Mouse (Mus musculus) thymus, adult 2 months (tissue): ENCODE measurements around the gene Prim1.

ENCODE experiments used
- CTCF ChIP-seq: fragments of 200-500 bp; IDR thresholded peaks from 2 replicates; pipeline ENCODE4 v1.5.1; 2012; ENCODE audit warnings: mild to moderate bottlenecking, control low read depth, low read length, moderate library complexity, borderline replicate concordance; ENCODE audit not compliant: control insufficient read depth, poor library complexity, insufficient read depth; ENCODE audit errors: extremely low read depth
- POLR2A ChIP-seq: fragments of 200-500 bp; IDR thresholded peaks from 2 replicates; pipeline ENCODE4 v1.6.1; 2012; ENCODE audit warnings: mild to moderate bottlenecking, low read length, control low read depth, moderate library complexity; ENCODE audit not compliant: control insufficient read depth, poor library complexity, insufficient read depth; ENCODE audit errors: extremely low read depth

- TF ChIP-seq CTCF = no peak
- TF ChIP-seq POLR2A = no peak
Observed at GRCm38 (mm10) chr10:128036746-128037425, 21.9 kb downstream of the Prim1 start.
